In genomic region chr17:5744016-5744415, GRCm38 (mm10) we compare ENCODE assay signal across 28 mouse cellular contexts.
"Had no signal": no experiment of that assay in that cellular context is flagged by ENCODE, and none has a peak within 500 bp of the region (broad histone marks: within the 10 kb centered on the region; RNA-seq: fewer than 3 reads in every experiment).

No protein-coding gene starts in this region.

- H3K4me3 ChIP-seq: embryonic facial prominence, embryonic 10.5 days; embryonic facial prominence, embryonic 12.5 days; embryonic facial prominence, embryonic 13.5 days; embryonic facial prominence, embryonic 15.5 days; erythroblast, embryonic 14.5 days; forebrain, embryonic 10.5 days; forebrain, embryonic 12.5 days; forebrain, embryonic 13.5 days; forebrain, embryonic 15.5 days; gastrocnemius, adult 2 months; heart, adult 2 months had no signal

- H3K9me3 ChIP-seq: embryonic facial prominence, embryonic 10.5 days; embryonic facial prominence, embryonic 12.5 days; embryonic facial prominence, embryonic 13.5 days; embryonic facial prominence, embryonic 15.5 days; forebrain, embryonic 10.5 days; forebrain, embryonic 12.5 days; forebrain, embryonic 13.5 days; forebrain, embryonic 15.5 days had no signal

- H3K27me3 ChIP-seq: embryonic facial prominence, embryonic 12.5 days; embryonic facial prominence, embryonic 13.5 days; embryonic facial prominence, embryonic 15.5 days; forebrain, embryonic 13.5 days; forebrain, embryonic 15.5 days had no signal

- H3K4me1 ChIP-seq: embryonic facial prominence, embryonic 10.5 days; embryonic facial prominence, embryonic 12.5 days; forebrain, embryonic 10.5 days; forebrain, embryonic 12.5 days; forebrain, embryonic 15.5 days had no signal

- H3K27ac ChIP-seq: embryonic facial prominence, embryonic 10.5 days; embryonic facial prominence, embryonic 12.5 days; embryonic facial prominence, embryonic 13.5 days; embryonic facial prominence, embryonic 15.5 days; forebrain, embryonic 10.5 days; forebrain, embryonic 12.5 days; forebrain, embryonic 13.5 days; forebrain, embryonic 15.5 days; gastrocnemius, adult 2 months; heart, adult 2 months had no signal

- DNase-seq: cerebellum, adult 2 months; cerebellum, adult 8-10 months; cerebellum, adult 9-10 months; cerebellum, adult 9-11 months; cerebellum, postnatal 10 days; cerebellum, postnatal 14 days; cerebellum, postnatal 25 days; cerebellum, postnatal 36 days; embryo, embryonic 11 days; forebrain, postnatal 0 days; gastrocnemius, adult 2 months; gastrocnemius, postnatal 10 days; gastrocnemius, postnatal 14 days; gastrocnemius, postnatal 25 days; gastrocnemius, postnatal 36 days; heart, adult 18-20 months; heart, adult 2 months had no signal

- H3K36me3 ChIP-seq: embryonic facial prominence, embryonic 10.5 days; embryonic facial prominence, embryonic 12.5 days; embryonic facial prominence, embryonic 13.5 days; embryonic facial prominence, embryonic 15.5 days; forebrain, embryonic 10.5 days; forebrain, embryonic 12.5 days; forebrain, embryonic 15.5 days had no signal

- ATAC-seq: forebrain, embryonic 13.5 days; forebrain, embryonic 14.5 days; forebrain, embryonic 15.5 days; forebrain, embryonic 16.5 days; forebrain, postnatal 0 days had no signal

- H3K9ac ChIP-seq: embryonic facial prominence, embryonic 12.5 days; embryonic facial prominence, embryonic 13.5 days; embryonic facial prominence, embryonic 15.5 days; forebrain, embryonic 12.5 days; forebrain, embryonic 13.5 days; forebrain, embryonic 15.5 days; forebrain, postnatal 0 days had no signal

- H3K4me2 ChIP-seq: embryonic facial prominence, embryonic 12.5 days; embryonic facial prominence, embryonic 13.5 days; embryonic facial prominence, embryonic 15.5 days; forebrain, embryonic 12.5 days; forebrain, embryonic 13.5 days; forebrain, embryonic 15.5 days had no signal
